Mouse (Mus musculus) kidney, adult 10 weeks (tissue): ENCODE results near the gene Vstm5. TPM values are rescaled to one million over a fixed set of nuclear protein-coding genes. Genes with fewer than 3 reads are reported as not detected.

Experiments
- polyA plus RNA-seq: library from polyadenylated mRNA; stranded (reverse); fragments of 350-450 nt; fragmentation: Illumina TruSeq; extraction: RNeasy Lipid Tissue Mini Kit (QIAGEN cat#74804); gene quantifications from one replicate; pipeline ENCODE4 v1.2.3, GENCODE M21; 2014; ENCODE audit warnings: low read depth, low replicate concordance

The Vstm5 gene
- polyA plus RNA-seq = 7.6 TPM

DNA sequence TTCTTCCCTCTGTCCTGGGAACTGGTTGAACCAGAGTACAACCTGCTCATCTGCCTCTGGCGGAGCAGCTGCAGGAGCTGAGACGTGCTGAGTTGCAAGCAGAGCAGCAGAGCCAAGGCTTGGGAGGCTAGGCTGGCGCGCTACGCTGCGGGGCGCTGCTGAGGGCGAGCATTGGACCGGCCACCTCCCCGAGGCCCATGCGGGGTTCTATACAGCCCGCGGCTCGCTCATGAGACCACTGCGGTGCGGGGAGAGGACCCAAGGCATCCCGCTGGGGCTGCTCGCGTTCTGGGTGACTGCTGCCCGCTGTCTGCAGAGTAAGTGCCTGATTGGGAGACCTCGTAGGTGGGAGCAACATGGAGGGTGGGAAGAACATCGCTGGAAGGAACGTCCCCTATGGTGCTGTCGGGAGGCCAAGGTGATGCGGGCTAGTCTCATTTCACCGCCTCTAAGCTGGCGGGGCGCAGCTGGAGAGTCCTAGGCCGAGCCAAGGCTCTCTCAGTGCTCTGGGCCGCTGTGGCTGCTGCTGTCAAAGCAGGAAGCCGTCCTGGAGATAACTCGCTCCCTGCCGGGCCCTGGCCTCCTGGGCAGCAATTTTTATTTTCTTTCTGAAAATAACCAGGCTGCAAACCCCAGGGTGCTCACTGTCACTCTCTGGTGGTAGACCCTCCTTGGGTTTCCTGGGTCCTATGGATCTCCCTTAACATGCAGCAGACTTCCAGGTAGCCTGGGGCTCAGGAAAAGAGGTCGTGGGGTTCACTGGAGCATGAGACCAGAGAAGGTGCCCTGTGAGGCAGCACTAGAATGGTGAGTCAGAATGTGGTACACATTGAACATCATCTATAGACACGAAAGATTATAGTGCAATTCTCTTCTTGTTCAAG is at the start of gene Vstm5:
TSS of gene Vstm5 (plus strand) at position 4 of the 884 bp plus-strand sequence.

DNA sequence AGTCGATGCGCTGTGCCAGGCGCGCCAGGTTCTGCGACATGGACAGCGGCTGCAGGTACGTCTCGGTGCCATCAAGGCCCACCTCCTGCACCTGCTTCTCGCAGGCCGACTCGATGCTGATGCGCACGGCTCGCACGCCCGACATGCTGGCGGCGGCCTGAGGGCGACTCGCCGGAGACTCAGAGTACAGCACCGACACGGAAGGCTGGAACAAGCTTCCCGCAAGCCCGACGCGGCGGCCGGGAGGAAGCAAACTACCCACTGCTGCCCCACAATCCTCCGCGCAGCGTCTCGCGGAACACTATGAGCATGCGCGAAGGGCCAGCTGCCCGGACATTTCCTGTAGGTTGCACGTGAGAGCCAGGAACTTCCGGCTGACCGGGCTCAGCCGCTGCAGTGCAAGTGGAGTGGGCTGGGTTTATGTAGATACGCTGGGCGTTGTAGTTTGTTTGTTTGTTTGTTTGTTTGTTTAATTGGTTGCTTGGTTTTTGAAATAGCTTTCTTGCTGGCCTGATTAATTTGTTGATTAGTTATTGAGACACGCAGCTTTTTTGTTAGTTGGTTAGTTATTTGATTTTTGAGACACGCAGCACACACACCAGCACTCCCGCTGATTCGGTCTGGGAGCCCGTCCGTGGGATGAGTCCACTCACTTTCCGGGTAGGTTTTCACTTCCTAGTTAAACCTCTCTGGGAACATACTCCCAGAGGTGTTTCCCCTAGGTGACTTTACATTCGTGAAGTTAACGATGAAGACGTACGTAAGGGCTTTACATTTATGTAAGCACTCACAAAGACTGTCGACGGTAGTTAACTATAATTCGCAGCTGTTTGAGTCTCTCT is 41.0 kb downstream of the Vstm5 start, which contains the start of gene Med17:
TSS of gene Med17 (minus strand) at position 283 of the 842 bp plus-strand sequence.

GRCm38 (mm10) chr9:15305503-15306397 is 66.9 kb downstream of the Vstm5 start, which contains the start of gene Taf1d:
Taf1d (plus strand) TSS chr9:15306214.

GRCm38 (mm10) chr9:15306398-15307119 is 67.7 kb downstream of the Vstm5 start, which contains the start of gene 4931406C07Rik:
4931406C07Rik (minus strand) TSS chr9:15306448.

Other genes starting within 250 kb of the Vstm5 start
- 0.32 TPM for gene Panx1, start 193.6 kb upstream of the Vstm5 start, polyA plus RNA-seq
- not detected for gene Hephl1, start 126.9 kb upstream of the Vstm5 start, polyA plus RNA-seq
- 37.8 TPM for gene Med17, start 40.9 kb downstream of the Vstm5 start, polyA plus RNA-seq
- 76.4 TPM for gene Taf1d, start 67.2 kb downstream of the Vstm5 start, polyA plus RNA-seq
- gene 4931406C07Rik, start 67.4 kb downstream of the Vstm5 start, polyA plus RNA-seq = 1,419 TPM
- 17.9 TPM for gene Cep295, start 118.7 kb downstream of the Vstm5 start, polyA plus RNA-seq